Mouse (Mus musculus): ENCODE data around the gene Gm10775. TPM values are rescaled to one million over a fixed set of nuclear protein-coding genes. Genes with fewer than 3 reads are reported as not detected.

Gene Gm10775
- total RNA-seq (2021) = not detected

- intact Hi-C loops (cut with DNase I) = no loop called here
- no peak for DNase-seq
These were observed at the start of gene Gm10775 for GRCm38 (mm10) chr13:65259239-65259638. Gm10775 (plus strand) TSS chr13:65259539.

DNA sequence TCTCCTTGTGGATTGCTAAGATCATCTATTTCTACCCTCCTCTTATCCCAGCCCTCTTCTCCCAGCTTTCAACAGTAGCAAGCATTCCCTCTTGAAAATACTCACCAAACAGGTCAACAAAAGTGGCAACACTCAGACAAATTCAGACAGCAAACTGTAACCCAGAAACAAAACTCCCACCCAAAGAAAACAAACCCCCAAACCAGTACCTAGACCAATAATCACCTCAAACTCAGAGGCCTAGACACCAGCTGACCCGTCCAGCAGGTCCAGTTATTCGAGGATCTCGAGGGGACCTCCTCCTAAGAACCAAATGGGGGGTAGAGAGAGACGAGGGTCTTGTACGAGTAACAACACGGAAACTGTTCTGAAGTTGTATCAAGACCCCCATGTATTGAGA is 33.4 kb upstream of the Gm10775 start:
- intact Hi-C loops (cut with DNase I) = no loop called here
- DNase-seq = no peak

DNA sequence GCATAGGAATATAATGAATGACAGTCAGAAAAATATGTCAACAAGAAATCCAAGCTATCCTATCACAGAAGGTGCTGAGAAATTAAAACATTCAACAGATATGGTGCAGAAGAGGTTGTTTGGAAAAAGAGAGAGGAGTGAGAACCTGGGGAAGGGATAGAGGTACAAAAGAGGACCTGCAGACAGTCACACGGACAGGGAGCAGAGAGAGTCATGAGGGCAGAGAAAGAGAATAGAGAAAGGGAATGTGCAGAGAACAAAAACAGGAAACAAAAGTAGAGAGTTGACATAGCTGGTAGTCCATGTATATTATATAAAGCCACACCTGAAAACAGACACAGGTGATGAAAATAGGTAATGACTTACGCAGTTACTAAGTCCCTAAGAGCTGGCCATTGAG is 32.7 kb upstream of the Gm10775 start:
- DNase-seq = no peak
- intact Hi-C loops (cut with DNase I) = no loop called here

- DNase-seq = no peak
- intact Hi-C loops (cut with DNase I) = no loop called here
These were observed 22.1 kb upstream of the Gm10775 start for GRCm38 (mm10) chr13:65237211-65237610.

- DNase-seq = peak; percentile 97 to 98
- intact Hi-C loops (cut with DNase I) = loop anchor here (2.0 to 10.0 kb wide), 3 partner anchors 38 to 806 kb away; partner anchors contain the start of genes Cdk20, Mfsd14b and Zfp369
These were observed 18.7 kb upstream of the Gm10775 start for GRCm38 (mm10) chr13:65240509-65241098.

DNA sequence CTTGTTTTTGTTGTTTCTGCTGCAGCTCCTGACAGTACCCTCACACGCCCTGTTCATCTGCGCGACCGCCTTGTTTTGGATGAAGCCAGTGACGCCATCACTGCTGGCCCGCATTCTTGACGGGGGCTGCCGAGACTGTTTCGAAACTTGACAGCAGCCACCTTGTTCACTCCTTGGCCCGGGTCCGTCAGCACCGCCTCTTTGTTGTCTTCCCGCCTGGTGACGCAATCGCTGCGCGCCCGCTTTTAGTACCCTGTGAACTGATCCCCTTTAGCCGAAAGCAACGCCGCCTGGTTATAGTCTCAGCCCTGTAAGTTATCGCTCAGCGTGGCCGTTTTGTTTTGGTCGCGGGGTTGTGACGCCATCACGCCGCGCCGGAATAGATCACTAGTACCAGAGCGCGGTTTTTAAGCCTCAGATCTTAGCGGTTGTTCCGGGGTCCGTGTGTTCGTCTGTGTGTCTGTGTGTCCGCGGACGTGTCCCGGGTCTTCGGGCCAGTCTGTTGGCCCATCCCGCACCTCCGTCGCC is 18.2 kb upstream of the Gm10775 start:
- intact Hi-C loops (cut with DNase I) = loop anchor here (2.0 to 10.0 kb wide), 3 partner anchors 38 to 806 kb away; partner anchors contain the start of genes Cdk20, Mfsd14b and Zfp369

DNA sequence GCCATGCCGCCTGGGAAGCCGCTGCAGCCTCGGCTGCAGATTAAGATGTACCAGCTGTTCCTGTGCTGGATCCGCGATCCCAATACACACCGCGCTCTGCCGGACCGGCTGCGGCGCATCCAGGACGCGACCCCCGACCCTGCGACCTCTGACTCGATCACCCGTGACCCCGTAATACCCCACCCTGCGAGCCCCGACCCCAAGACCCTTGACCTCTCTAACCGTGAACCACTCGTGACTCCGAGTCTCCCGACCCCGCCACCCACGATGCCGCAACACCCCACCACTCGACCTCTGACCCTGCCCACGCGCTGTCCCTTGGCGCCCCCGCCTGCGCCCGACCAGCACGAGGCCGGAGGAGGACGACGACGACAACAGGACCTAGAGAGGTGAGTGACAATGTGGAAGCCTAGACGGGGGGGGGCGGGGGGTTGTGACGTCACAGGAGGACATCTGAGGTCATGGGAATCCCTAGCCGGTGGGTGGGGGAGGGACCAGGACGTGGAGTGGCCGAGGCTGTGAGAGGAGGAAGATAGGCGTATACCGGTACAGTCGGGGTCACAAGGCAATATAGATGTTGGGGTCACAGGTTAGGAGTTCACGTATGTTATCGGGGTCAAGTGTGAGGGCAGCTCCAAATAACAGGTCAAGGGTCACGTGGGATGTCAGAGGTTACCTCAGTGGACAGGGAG is 17.6 kb upstream of the Gm10775 start:
- peak in 1 of 2 experiments; percentile 33 for DNase-seq
- intact Hi-C loops (cut with DNase I) = loop anchor here (2.0 to 10.0 kb wide), 3 partner anchors 37 to 807 kb away; partner anchors contain the start of genes Cdk20, Mfsd14b and Zfp369

More for the DNA sequence above, 18.2 kb upstream of the Gm10775 start:
- DNase-seq = peak; percentile 96 to 98

- intact Hi-C loops (cut with DNase I) = loop anchor here (5.0 to 10.0 kb wide), 2 partner anchors 130 to 808 kb away; partner anchors contain the start of genes Cdk20 and Mfsd14b
- DNase-seq = no peak
These were observed 17.0 kb upstream of the Gm10775 start for GRCm38 (mm10) chr13:65242319-65242787.

- peak in 1 of 2 experiments; percentile 21 for DNase-seq
- intact Hi-C loops (cut with DNase I) = loop anchor here (5.0 to 10.0 kb wide), 2 partner anchors 131 to 808 kb away; partner anchors contain the start of genes Cdk20 and Mfsd14b
These were observed 16.1 kb upstream of the Gm10775 start for GRCm38 (mm10) chr13:65243273-65243672.

GRCm38 (mm10) chr13:65258175-65258954 is 974 bp upstream of the Gm10775 start:
- intact Hi-C loops (cut with DNase I) = no loop called here
- peak; percentile 44 to 60 for DNase-seq

- DNase-seq = no peak
- intact Hi-C loops (cut with DNase I) = no loop called here
These were observed 2.7 kb downstream of the Gm10775 start for GRCm38 (mm10) chr13:65262086-65262485.

DNA sequence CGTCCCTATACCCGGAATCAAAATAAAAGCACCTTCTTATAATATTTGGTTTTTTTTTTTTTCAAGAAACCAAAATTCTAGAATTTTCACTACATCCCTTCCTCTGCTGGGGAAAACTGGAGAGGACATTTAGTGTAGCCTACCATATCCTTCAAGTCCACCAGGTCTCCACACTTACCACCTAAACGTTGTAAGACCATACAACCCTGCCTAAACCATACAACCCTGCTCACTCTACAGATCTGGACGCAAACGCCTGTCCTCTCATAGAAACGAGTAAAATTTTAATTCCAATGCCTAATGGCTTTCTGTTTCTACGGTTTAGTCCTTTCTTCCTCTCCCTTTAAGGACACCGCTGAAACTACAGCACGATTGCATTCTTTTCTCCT is 18.6 kb downstream of the Gm10775 start:
- DNase-seq = no peak
- intact Hi-C loops (cut with DNase I) = loop anchor here (2.0 kb wide), 1 partner anchor 37 kb away; no protein-coding TSS in a partner anchor

- peak; percentile 97 to 98 for DNase-seq
- intact Hi-C loops (cut with DNase I) = loop anchor here (2.0 kb wide), 1 partner anchor 38 kb away; no protein-coding TSS in a partner anchor
These were observed 19.3 kb downstream of the Gm10775 start, which contains the start of gene Zfp369 for GRCm38 (mm10) chr13:65278383-65279341. Zfp369 (plus strand) TSS chr13:65278814.

GRCm38 (mm10) chr13:65286771-65287170 is 27.4 kb downstream of the Gm10775 start:
- no peak for DNase-seq
- intact Hi-C loops (cut with DNase I) = no loop called here

- DNase-seq = no peak
- intact Hi-C loops (cut with DNase I) = no loop called here
These were observed 37.0 kb downstream of the Gm10775 start for GRCm38 (mm10) chr13:65296354-65296753.
